Mouse (Mus musculus) mesoderm, embryonic 11.5 days (tissue): ENCODE measurements around the gene Fjx1.

Experiments
- DNase-seq: peaks from one replicate; pipeline ENCODE4 v3.0.0-alpha.2; 2012; ENCODE audit warnings: low read depth, low spot score

Gene Fjx1

GRCm38 (mm10) chr2:102426434-102426833 lies 25.9 kb downstream of the Fjx1 start:
- no peak for DNase-seq

DNA sequence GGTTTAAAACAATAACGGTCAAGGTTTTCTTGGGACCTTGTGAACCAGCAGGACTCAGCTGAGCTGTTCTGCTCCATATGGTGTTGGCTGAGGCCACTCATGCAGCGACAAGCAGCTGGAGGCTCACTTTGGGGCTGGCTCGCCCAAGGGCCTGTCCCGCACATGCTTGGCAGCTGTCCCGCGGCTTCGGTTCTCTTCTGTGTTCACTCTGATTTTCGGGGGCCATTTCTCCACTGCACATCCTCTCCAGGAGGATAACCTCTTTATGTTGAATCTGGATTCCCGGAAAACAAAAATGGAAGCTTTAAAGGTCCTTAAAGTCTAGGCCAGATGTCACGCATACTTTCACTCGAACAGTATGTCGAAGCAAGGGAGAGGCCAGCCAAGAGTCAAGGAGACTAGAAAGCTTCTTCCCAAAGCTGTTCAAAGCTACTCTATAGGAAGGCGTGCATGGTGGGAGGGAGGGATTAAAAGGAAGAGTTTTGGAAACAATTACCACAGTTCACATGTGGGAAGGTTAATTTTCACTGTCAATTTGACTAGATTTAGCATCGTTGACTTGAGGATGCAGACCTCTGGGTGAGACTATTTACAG lies 36.1 kb downstream of the Fjx1 start:
- DNase-seq = no peak

GRCm38 (mm10) chr2:102412738-102413137 lies 39.6 kb downstream of the Fjx1 start:
- DNase-seq = no peak

DNA sequence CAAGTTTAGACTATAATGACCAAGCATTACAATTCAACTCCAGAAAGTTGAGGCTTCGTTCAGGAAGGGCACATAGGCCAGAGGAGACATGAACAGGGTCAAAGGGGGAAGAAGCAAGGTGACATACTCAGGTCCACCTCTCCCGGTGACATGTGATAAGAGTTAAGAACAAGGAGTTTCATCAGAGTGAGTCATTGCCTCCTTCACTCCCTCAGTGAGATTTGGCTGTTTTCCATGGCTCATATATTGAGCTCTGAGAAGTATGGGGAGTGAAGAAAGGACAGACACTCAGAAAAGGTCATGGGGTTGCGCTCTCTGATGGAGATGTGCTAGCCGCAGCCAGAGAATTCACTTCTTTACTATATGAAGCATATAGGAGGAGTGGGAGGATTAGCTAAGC lies 41.7 kb downstream of the Fjx1 start:
- DNase-seq = no peak

GRCm38 (mm10) chr2:102409741-102410140 lies 42.6 kb downstream of the Fjx1 start:
- no peak for DNase-seq

GRCm38 (mm10) chr2:102407363-102408184 lies 44.7 kb downstream of the Fjx1 start, which contains the start of gene Trim44:
Gene Trim44 (minus strand): TSS chr2:102407828.
- peak; percentile 74 for DNase-seq

GRCm38 (mm10) chr2:102406324-102407304 lies 45.7 kb downstream of the Fjx1 start:
- DNase-seq = no peak

- no peak for DNase-seq
Measured at GRCm38 (mm10) chr2:102403982-102404381, 48.3 kb downstream of the Fjx1 start.

DNA sequence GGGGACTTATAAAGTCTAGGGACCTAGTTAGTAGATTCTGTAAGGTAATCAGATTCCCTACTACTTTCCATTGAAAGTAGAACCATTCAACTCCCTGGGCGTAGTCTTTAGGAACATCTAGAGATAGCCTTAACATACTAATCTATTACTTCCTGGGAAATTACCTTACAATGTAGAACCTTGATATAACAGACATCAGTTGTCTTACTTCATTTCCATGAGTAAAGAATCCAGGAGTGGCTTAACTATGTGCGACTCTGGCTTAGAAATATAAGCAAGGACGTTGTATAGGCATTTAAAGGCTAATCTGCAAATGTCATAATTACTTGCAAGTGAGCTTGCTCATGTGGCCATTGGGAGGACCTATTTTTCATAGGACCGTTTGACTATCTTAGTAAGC lies 49.0 kb downstream of the Fjx1 start:
- no peak for DNase-seq

DNA sequence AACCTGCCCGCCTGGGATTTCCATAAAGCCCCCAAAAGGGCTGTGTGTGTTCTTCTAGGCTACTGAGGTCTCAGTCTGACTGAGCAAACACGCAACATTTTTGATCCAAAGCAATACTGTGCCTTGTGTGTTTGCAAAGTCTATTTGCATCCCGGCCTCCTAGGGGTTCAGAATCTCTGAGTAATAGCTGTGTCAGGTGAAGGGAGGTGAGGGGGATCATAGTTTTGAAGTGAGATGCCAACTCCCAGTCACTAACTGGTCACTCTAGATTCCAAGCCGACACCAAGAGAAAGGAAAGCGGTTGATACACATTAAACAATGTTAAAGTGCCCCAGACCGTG lies 51.0 kb downstream of the Fjx1 start:
- no peak for DNase-seq

DNA sequence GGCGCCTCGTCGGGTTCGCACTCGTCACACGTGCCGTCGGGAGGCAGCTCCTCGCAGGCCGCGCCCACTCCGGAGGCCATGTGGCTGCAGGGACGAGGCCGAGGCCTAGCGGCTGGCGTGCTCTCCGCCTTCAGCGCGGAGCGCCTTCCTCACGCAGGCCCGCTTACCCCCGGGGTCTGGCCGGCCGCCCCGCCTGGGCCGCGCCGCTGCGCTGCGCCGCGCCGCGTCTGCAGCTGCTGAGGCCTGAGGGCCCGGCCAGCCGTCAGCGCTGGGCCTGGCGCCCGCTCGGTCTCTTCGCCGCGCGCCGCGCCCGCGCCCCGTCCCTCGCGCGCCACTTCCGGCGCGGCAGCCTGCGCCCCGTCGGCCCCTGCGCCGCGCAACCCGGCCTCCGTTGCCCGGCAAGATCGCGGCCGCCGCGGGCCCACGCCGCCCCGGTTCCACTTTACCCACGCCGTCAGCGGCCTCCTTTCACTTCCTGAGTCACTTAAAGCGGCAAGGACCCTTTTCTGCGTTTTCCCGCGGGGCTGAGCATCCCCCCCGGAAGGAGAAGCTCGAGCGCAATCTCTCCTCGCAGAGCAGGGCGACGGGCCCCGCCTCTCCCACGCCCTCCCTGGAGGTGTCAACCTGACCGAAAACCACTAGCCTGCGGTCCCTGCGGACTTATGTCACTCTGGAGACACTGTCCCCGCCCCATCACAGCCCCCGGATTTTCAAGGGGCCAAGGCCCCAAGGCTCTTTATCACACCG lies 51.5 kb downstream of the Fjx1 start:
- peak; percentile 70 for DNase-seq

DNA sequence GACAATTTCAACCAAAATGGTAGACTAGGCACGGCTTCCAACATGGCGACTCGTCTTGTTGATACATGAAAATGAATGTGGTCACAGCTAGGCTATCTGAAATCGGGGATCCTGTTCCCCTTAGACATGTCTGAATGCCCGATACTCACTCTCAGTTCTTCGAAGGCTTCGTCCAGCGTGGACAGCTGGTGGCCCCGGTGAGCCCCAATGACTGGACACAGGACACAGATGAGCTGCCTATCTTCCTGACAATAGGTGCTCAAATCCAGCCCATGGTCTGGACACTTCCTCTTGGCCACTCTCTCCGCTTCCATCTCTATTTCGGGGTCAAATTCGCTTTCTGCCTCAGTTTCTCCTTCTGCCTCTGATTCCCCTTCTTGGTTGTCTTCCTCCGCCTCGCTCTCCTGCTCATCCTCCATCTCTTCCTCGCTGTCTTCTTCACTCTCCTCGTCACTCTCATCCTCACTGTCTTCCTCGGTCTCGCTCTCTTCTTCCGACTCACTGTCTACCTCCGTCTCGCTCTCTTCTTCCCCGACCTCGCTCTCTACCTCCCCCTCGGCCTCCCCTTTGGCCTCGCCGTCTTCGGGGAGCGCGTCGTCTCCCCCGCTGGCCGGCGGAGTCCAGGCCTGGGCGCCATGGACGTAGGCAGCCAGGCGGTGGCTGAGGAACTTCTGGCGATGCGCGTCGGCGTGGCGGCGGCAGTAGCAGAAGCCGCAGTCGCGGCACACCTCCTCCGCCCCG lies 52.3 kb downstream of the Fjx1 start:
- no peak for DNase-seq
